In the genomic region with DNA sequence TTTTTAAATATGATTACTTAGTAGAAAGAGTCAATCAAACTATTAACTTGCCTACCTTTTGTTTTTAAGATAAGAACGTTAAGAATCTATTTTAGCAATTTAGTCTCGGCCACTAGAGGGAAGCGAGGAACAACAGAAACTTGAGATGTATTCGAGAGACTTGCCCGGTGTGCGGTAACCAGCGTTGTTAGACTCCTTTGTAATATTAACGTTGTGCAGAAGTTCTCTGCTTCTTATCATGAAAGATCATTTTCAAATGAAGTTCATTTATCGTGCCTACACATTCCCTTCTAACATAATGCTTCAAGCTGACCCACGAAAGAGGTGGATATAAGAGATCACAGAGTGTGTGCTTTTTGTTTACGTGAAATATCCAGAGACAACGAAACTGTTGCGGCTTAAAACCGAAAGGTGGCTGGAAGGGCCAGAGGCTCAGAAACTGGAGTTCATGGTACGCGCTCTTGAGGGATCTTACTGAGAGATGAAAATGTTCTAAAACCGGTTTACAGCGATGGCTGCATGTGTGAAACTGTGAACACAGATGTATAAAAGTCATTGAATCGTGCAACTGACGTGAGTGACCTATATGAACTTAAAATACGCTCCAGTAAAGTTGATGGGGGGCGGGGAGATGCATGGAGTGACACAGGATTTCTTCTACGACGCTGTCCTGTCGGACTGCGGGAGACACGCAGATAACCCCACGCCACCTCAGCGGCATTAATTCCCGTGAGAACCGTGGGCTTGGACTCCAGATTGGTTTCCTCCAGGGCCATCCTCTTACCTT, we compare ENCODE assay signal across 8 mouse cellular contexts. TPM values are rescaled to one million over a fixed set of nuclear protein-coding genes. Genes with fewer than 3 reads are reported as not detected.
DNase-seq lines count a peak whose midpoint lies in the region; ATAC-seq and TF ChIP-seq lines count a peak whose summit lies in the region.

No protein-coding gene starts in this region.

- H3K36me3 ChIP-seq in thymus, adult 2 months (ENCODE audit: control insufficient read depth, insufficient read depth, low read length) = no peaks in the 10 kb centered on the region
- H3K36me3 ChIP-seq in limb, embryonic 15.5 days = no peaks in the 10 kb centered on the region
- H3K36me3 ChIP-seq in midbrain, embryonic 15.5 days (replicated peaks) = no peaks in the 10 kb centered on the region

- WGBS in thymus, adult 2 months = 30% methylated on average over 31 of the region's 31 CpGs
- WGBS in limb, embryonic 15.5 days = 35% methylated on average over 31 of the region's 31 CpGs
- 48% methylated on average over 31 of the region's 31 CpGs for WGBS in midbrain, embryonic 15.5 days

- H3K4me1 ChIP-seq in thymus, adult 2 months (replicated peaks; ENCODE audit: control insufficient read depth, insufficient read depth, low read length) = peaks cover 6% of the 10 kb centered on the region
- peaks cover 8% of the 10 kb centered on the region for H3K4me1 ChIP-seq in limb, embryonic 15.5 days
- H3K4me1 ChIP-seq in midbrain, embryonic 15.5 days = no peaks in the 10 kb centered on the region

- ATAC-seq in limb, embryonic 15.5 days (ENCODE audit: insufficient number of reproducible peaks, low FRiP score, low TSS enrichment, low read depth) = no peak
- no peak for ATAC-seq in midbrain, embryonic 15.5 days (replicated peaks)

- TF ChIP-seq POLR2A in thymus, adult 2 months (IDR thresholded peaks at IDR 0.05; ENCODE audit: control insufficient read depth, extremely low read depth, insufficient read depth, low read length, poor library complexity) = no peak

- no peaks in the 10 kb centered on the region for H3K9me3 ChIP-seq in limb, embryonic 15.5 days
- no peaks in the 10 kb centered on the region for H3K9me3 ChIP-seq in midbrain, embryonic 15.5 days

- peak; percentile 32 for DNase-seq in thymus, adult 2 months
- DNase-seq in thymus, adult 18-20 months = no peak
- DNase-seq in embryo, embryonic 9.5 days (ENCODE audit: extremely low spot score) = peak; percentile 50
- DNase-seq in heart, postnatal 10 days = peak; percentile 42
- no peak for DNase-seq in frontal cortex, postnatal 25 days (ENCODE audit: low spot score in 2 of 2)
- no peak for DNase-seq in left cerebral cortex, postnatal 4 days

- H3K27ac ChIP-seq in thymus, adult 2 months (ENCODE audit: control insufficient read depth, insufficient read depth, low read length) = 0 out of 2 replicates have a peak overlapping the region, but pooled peaks have one; percentile 2
- no peak overlapping the region for H3K27ac ChIP-seq in limb, embryonic 15.5 days
- H3K27ac ChIP-seq in midbrain, embryonic 15.5 days = no peak overlapping the region

- peak overlapping the region; percentile 31 for H3K4me2 ChIP-seq in limb, embryonic 15.5 days
- H3K4me2 ChIP-seq in midbrain, embryonic 15.5 days = peak overlapping the region; percentile 39

- no peak for TF ChIP-seq CTCF in thymus, adult 2 months (IDR thresholded peaks at IDR 0.05; ENCODE audit: borderline replicate concordance, control insufficient read depth, extremely low read depth, insufficient read depth, low read length, poor library complexity)

- H3K4me3 ChIP-seq in thymus, adult 2 months (ENCODE audit: control insufficient read depth, insufficient read depth, low read length) = peak overlapping the region; percentile 40
- H3K4me3 ChIP-seq in limb, embryonic 15.5 days = peak overlapping the region; percentile 23
- no peak overlapping the region for H3K4me3 ChIP-seq in midbrain, embryonic 15.5 days

- intact Hi-C loops in heart, postnatal 10 days (cut with DNase I) = loop anchor here (2.0 kb wide), 2 partner anchors 19 to 29 kb away; partner anchors contain the start of gene Mgarp
- intact Hi-C loops in left cerebral cortex, postnatal 4 days (cut with DNase I) = no loop called here

- H3K9ac ChIP-seq in limb, embryonic 15.5 days = no peak overlapping the region
- no peak overlapping the region for H3K9ac ChIP-seq in midbrain, embryonic 15.5 days

- no peaks in the 10 kb centered on the region for H3K27me3 ChIP-seq in thymus, adult 2 months (ENCODE audit: control insufficient read depth, insufficient read depth, low read length)
- no peaks in the 10 kb centered on the region for H3K27me3 ChIP-seq in limb, embryonic 15.5 days
- no peaks in the 10 kb centered on the region for H3K27me3 ChIP-seq in midbrain, embryonic 15.5 days (replicated peaks)

RNA-seq across cellular contexts. Expression of gene Mgarp, which starts 18.5 kb away (rescaled TPM):
- 0.18 and 0.22 TPM in 2 replicates for polyA plus RNA-seq in thymus, adult 2 months (2012; rRNA removed)
- total RNA-seq in heart, postnatal 10 days (2021) = under 1 TPM; 0.42 to 0.48 TPM
- polyA plus RNA-seq in limb, embryonic 15.5 days (2015; fragmentation: Nextera tagmentation; extraction: Ambion mirVana) = 6.7 TPM in 2 replicates
- polyA plus RNA-seq in midbrain, embryonic 15.5 days (2015; fragmentation: Nextera tagmentation; extraction: Ambion mirVana) = 1.0 and 2.1 TPM in 2 replicates
- not detected for total RNA-seq in left cerebral cortex, postnatal 4 days (2021)

RNA-seq across cellular contexts. Expression of gene Ndufc1, which starts 30.7 kb away (rescaled TPM):
- 152 and 169 TPM in 2 replicates for polyA plus RNA-seq in thymus, adult 2 months (2012; rRNA removed)
- 1,000 to 10,000 TPM; 1,294 to 1,362 TPM for total RNA-seq in heart, postnatal 10 days (2021)
- polyA plus RNA-seq in limb, embryonic 15.5 days (2015; fragmentation: Nextera tagmentation; extraction: Ambion mirVana) = 577 and 625 TPM in 2 replicates
- polyA plus RNA-seq in midbrain, embryonic 15.5 days (2015; fragmentation: Nextera tagmentation; extraction: Ambion mirVana) = 603 and 679 TPM in 2 replicates
- 100 to 1,000 TPM; 211 to 236 TPM for total RNA-seq in left cerebral cortex, postnatal 4 days (2021)

RNA-seq across cellular contexts. Expression of gene Naa15, which starts 36.9 kb away (rescaled TPM):
- polyA plus RNA-seq in thymus, adult 2 months (2012; rRNA removed) = 6.0 and 6.7 TPM in 2 replicates
- total RNA-seq in heart, postnatal 10 days (2021) = 10 to 100 TPM; 48.4 to 48.6 TPM
- 41.1 and 46.5 TPM in 2 replicates for polyA plus RNA-seq in limb, embryonic 15.5 days (2015; fragmentation: Nextera tagmentation; extraction: Ambion mirVana)
- polyA plus RNA-seq in midbrain, embryonic 15.5 days (2015; fragmentation: Nextera tagmentation; extraction: Ambion mirVana) = 48.7 and 51.1 TPM in 2 replicates
- 10 to 100 TPM; 72.5 to 75.8 TPM for total RNA-seq in left cerebral cortex, postnatal 4 days (2021)

RNA-seq across cellular contexts. Expression of gene Elf2, which starts 37.6 kb away (rescaled TPM):
- polyA plus RNA-seq in thymus, adult 2 months (2012; rRNA removed) = 85.0 and 106 TPM in 2 replicates
- 10 to 100 TPM; 79.8 to 85.1 TPM for total RNA-seq in heart, postnatal 10 days (2021)
- 46.6 and 74.3 TPM in 2 replicates for polyA plus RNA-seq in limb, embryonic 15.5 days (2015; fragmentation: Nextera tagmentation; extraction: Ambion mirVana)
- polyA plus RNA-seq in midbrain, embryonic 15.5 days (2015; fragmentation: Nextera tagmentation; extraction: Ambion mirVana) = 39.6 and 44.9 TPM in 2 replicates
- total RNA-seq in left cerebral cortex, postnatal 4 days (2021) = 10 to 100 TPM; 37.1 to 42.6 TPM

Comparison
In these comparisons a context has a peak if more than half of its experiments do, and no peak if none do; other contexts are left out.
1. DNase-seq: peak in thymus, adult 2 months (single experiment), embryo, embryonic 9.5 days (single experiment) and heart, postnatal 10 days (2 of 2); none in thymus, adult 18-20 months (0 of 2), frontal cortex, postnatal 25 days (0 of 2) and left cerebral cortex, postnatal 4 days (single experiment).